Comparison of ENCODE assay signal across 9 mouse cellular contexts in the genomic region with DNA sequence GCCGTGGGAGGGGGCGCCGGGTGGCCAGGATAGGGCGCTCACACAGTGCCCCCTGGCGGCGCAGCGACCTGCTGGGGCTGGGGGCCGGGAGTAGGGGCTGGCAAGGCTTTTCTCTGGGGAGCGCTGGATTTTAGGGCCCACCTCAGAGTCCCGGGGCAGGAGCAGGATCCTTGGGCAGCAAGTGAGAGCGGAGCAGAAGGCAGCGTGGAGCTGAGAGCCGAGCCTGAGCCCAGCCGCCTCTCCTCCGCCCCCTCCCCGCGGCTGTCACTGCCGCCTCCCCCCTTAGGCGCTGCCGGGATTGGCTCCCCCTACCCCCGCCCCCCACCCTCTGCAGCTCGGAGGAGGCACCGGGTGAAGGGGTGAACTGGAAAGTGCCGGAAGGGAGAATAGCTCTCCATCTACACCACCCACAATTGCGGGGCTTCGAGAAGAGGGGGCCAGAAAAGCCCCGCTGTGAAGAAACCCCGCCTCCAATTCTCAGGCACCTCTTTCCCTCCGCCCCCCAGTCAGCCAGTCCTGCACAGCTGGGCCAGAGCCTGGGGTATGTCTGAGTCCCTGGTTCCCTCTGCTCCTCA. TPM values are rescaled to one million over a fixed set of nuclear protein-coding genes. Genes with fewer than 3 reads are reported as not detected.
DNase-seq lines count a peak whose midpoint lies in the region; ATAC-seq and TF ChIP-seq lines count a peak whose summit lies in the region.
"Had no signal": no experiment of that assay in that cellular context is flagged by ENCODE, and none has a peak within 500 bp of the region (broad histone marks: within the 10 kb centered on the region; RNA-seq: fewer than 3 reads in every experiment).

TSS of gene Kcnip2 (minus strand) at position 231 of the 575 bp plus-strand sequence.

- H3K4me2 ChIP-seq in lung, embryonic 16.5 days (ENCODE audit: low read depth, low read length), result peak within 1 kb of the TSS; percentile 73
- H3K4me2 ChIP-seq in intestine, embryonic 14.5 days (ENCODE audit: low read length), result peak within 1 kb of the TSS; percentile 57

- H3K4me3 ChIP-seq in lung, embryonic 16.5 days (ENCODE audit: low read length), result peak within 1 kb of the TSS; percentile 44
- H3K4me3 ChIP-seq in lung, adult 2 months (replicated peaks; ENCODE audit: extremely low read depth, low read depth, low read length), result no peak within 1 kb of the TSS
- H3K4me3 ChIP-seq in intestine, embryonic 14.5 days (ENCODE audit: low read depth, low read length), result peak within 1 kb of the TSS; percentile 32

- peak within 1 kb of the TSS; percentile 59 for H3K9ac ChIP-seq in lung, embryonic 16.5 days (ENCODE audit: low read length)
- H3K9ac ChIP-seq in intestine, embryonic 14.5 days (ENCODE audit: low read length), result peak within 1 kb of the TSS; percentile 35; the same call in 1 of the 2 replicates

- DNase-seq in lung, adult 2 months, result no peak
- DNase-seq in frontal cortex, adult 2 months (ENCODE audit: extremely low spot score in 1 of 2, low spot score in 1 of 2), result peak in 1 of 2 experiments; percentile 64
- DNase-seq in intestine, embryonic 14.5 days (ENCODE audit: low spot score), result peak; percentile 69
- DNase-seq in left cerebral cortex, postnatal 4 days, result peak; percentile 54
- peak; percentile 60 for DNase-seq in naive thymus-derived CD4-positive, alpha-beta T cell, adult 2 months (ENCODE audit: low read depth)
- DNase-seq in thymus, postnatal 14 days, result peak; percentile 75

- peak within 1 kb of the TSS; percentile 77 for H3K27ac ChIP-seq in lung, embryonic 16.5 days (ENCODE audit: low read length)
- H3K27ac ChIP-seq in intestine, embryonic 14.5 days (ENCODE audit: low read depth), result no peak within 1 kb of the TSS; the same call in 1 of the 2 replicates
- H3K27ac ChIP-seq: macrophage had no signal

- H3K9me3 ChIP-seq in lung, embryonic 16.5 days (ENCODE audit: control insufficient read depth, low read length), result no peaks in the 10 kb centered on the region
- no peaks in the 10 kb centered on the region for H3K9me3 ChIP-seq in intestine, embryonic 14.5 days (ENCODE audit: control insufficient read depth, low read length)

- peak; percentile 65 for ATAC-seq in lung, embryonic 16.5 days (ENCODE audit: low read depth)
- ATAC-seq in intestine, embryonic 14.5 days (replicated peaks; ENCODE audit: low FRiP score, low TSS enrichment, low read depth), result peak; percentile 70
- ATAC-seq in monocyte, adult 5-6 weeks (replicated peaks; ENCODE audit: insufficient number of reproducible peaks, low FRiP score, low TSS enrichment, poor library complexity, severe bottlenecking), result no peak

- H3K27me3 ChIP-seq in lung, embryonic 16.5 days (ENCODE audit: control insufficient read depth, insufficient read depth, low read depth, low read length), result no peaks in the 10 kb centered on the region
- no peaks in the 10 kb centered on the region for H3K27me3 ChIP-seq in intestine, embryonic 14.5 days (replicated peaks; ENCODE audit: control insufficient read depth, insufficient read depth, low read length)

- intact Hi-C loops in left cerebral cortex, postnatal 4 days (cut with DNase I), result no loop called here

- under 1% methylated on average over 28 of the region's 29 CpGs for WGBS in lung, embryonic 16.5 days
- WGBS in lung, adult 2 months, result 4% methylated on average over 29 of the region's 29 CpGs
- WGBS in intestine, embryonic 14.5 days, result 1% methylated on average over 28 of the region's 29 CpGs

- TF ChIP-seq POLR2A in lung, adult 2 months (IDR thresholded peaks at IDR 0.05; ENCODE audit: borderline replicate concordance, extremely low read depth, low read depth, low read length), result no peak

- TF ChIP-seq CTCF in lung, adult 2 months (IDR thresholded peaks at IDR 0.05; ENCODE audit: insufficient read depth, low read length), result no peak

- peaks cover 48% of the 10 kb centered on the region for H3K4me1 ChIP-seq in lung, embryonic 16.5 days (replicated peaks; ENCODE audit: control insufficient read depth, insufficient read depth, low read length)
- peaks cover 10% of the 10 kb centered on the region for H3K4me1 ChIP-seq in lung, adult 2 months (ENCODE audit: control insufficient read depth, insufficient read depth, low read length)
- peaks cover 29% of the 10 kb centered on the region for H3K4me1 ChIP-seq in intestine, embryonic 14.5 days (replicated peaks; ENCODE audit: control insufficient read depth, insufficient read depth, low read length)

- H3K36me3 ChIP-seq in lung, embryonic 16.5 days (ENCODE audit: control insufficient read depth, insufficient read depth, low read length), result no peaks in the 10 kb centered on the region
- no peaks in the 10 kb centered on the region for H3K36me3 ChIP-seq in intestine, embryonic 14.5 days (ENCODE audit: control insufficient read depth, insufficient read depth, low read length)

RNA-seq across cellular contexts. Expression of gene Kcnip2, which starts in this region (rescaled TPM):
- 1.7 and 1.9 TPM in 2 replicates for polyA plus RNA-seq in lung, embryonic 16.5 days (2015; fragmentation: Nextera tagmentation; extraction: Ambion mirVana)
- 1.1 and 1.4 TPM in 2 replicates for polyA plus RNA-seq in lung, adult 2 months (2012; rRNA removed)
- 141 and 182 TPM in 2 replicates for polyA plus RNA-seq in frontal cortex, adult 2 months (2012; rRNA removed)
- polyA plus RNA-seq in intestine, embryonic 14.5 days (2014; fragmentation: Nextera tagmentation; extraction: Ambion mirVana), result 1.3 and 1.6 TPM in 2 replicates
- 10 to 100 TPM; 61.2 to 67.7 TPM for total RNA-seq in left cerebral cortex, postnatal 4 days (2021)
- not detected in 3 replicates for total RNA-seq in monocyte, adult 5-6 weeks (2017)
- polyA plus RNA-seq: macrophage had no signal

Comparison
In these comparisons a context has a peak if more than half of its experiments do, and no peak if none do; other contexts are left out.
1. RNA of gene Kcnip2 (total RNA-seq): 61.2 to 67.7 TPM in left cerebral cortex, postnatal 4 days; not detected in monocyte, adult 5-6 weeks; every median in the first group is over 10 times any median in the second.
2. RNA of gene Kcnip2 (polyA plus RNA-seq): 141 to 182 TPM in frontal cortex, adult 2 months; 1.7 to 1.9 TPM in lung, embryonic 16.5 days, 1.3 to 1.6 TPM in intestine, embryonic 14.5 days and 1.1 to 1.4 TPM in lung, adult 2 months; every median in the first group is over 10 times any median in the second.